Mouse (Mus musculus): ENCODE data around the gene Trim24.

GRCm38 (mm10) chr6:37936498-37936897, 65.9 kb downstream of the Trim24 start:
- TF ChIP-seq POLR2A (IDR thresholded peaks at IDR 0.05; ENCODE audit: insufficient read depth, low read depth, low read length) (no peak), CTCF (IDR thresholded peaks at IDR 0.05; ENCODE audit: insufficient read depth, low read depth, low read length) (no peak)

Measured in olfactory bulb, adult 2 months (tissue).